Comparison of ENCODE assay signal across 30 mouse cellular contexts in genomic region chr1:146260400-146260799, GRCm38 (mm10).
DNase-seq lines count a peak whose midpoint lies in the region; ATAC-seq and TF ChIP-seq lines count a peak whose summit lies in the region.
"Had no signal": no experiment of that assay in that cellular context is flagged by ENCODE, and none has a peak within 500 bp of the region (broad histone marks: within the 10 kb centered on the region; RNA-seq: fewer than 3 reads in every experiment).

No protein-coding gene starts in this region.

- H3K27ac ChIP-seq in gastrocnemius, adult 2 months: no peak overlapping the region
- H3K27ac ChIP-seq: heart, embryonic 10.5 days; heart, embryonic 15.5 days; hindbrain, postnatal 0 days; intestine, embryonic 15.5 days; kidney, postnatal 0 days; limb, embryonic 10.5 days; limb, embryonic 15.5 days; liver, embryonic 15.5 days; midbrain, embryonic 10.5 days; neural tube, embryonic 12.5 days had no signal

- no peak for ATAC-seq in activated CD4-positive, CD25-positive, alpha-beta regulatory T cell, adult 4 months
- ATAC-seq: CD4-positive, CD25-positive, alpha-beta regulatory T cell, adult 4 months; hindbrain, postnatal 0 days; intestine, embryonic 15.5 days; midbrain, embryonic 16.5 days had no signal

- peak; percentile 15 for DNase-seq in layer of hippocampus, adult 9-10 months (ENCODE audit: low spot score)
- no peak for DNase-seq in layer of hippocampus, postnatal 10 days (ENCODE audit: low spot score in 2 of 2)
- peak; percentile 12 for DNase-seq in cerebellum, adult 11 months
- peak; percentile 27 for DNase-seq in cerebellum, adult 8-10 months
- DNase-seq in cerebellum, postnatal 25 days: peak; percentile 29 to 60
- DNase-seq in gastrocnemius, adult 2 months: no peak
- DNase-seq: adrenal gland, postnatal 36 days; gastrocnemius, postnatal 25 days; heart, adult 11 months; kidney, adult 2 months; kidney, postnatal 4 days; lung, embryonic 14.5 days; lung, postnatal 14 days; thymus, adult 2 months; thymus, postnatal 36 days had no signal

- intact Hi-C loops in gastrocnemius, adult 2 months (cut with DNase I): no loop called here

- H3K4me3 ChIP-seq in gastrocnemius, adult 2 months: no peak overlapping the region
- H3K4me3 ChIP-seq: erythroblast, embryonic 14.5 days; heart, embryonic 10.5 days; heart, embryonic 15.5 days; intestine, embryonic 15.5 days; limb, embryonic 10.5 days; limb, embryonic 15.5 days; liver, embryonic 15.5 days; midbrain, embryonic 10.5 days; myocyte; neural tube, embryonic 12.5 days had no signal

- no peak for TF ChIP-seq CTCF in gastrocnemius, adult 2 months (IDR thresholded peaks at IDR 0.05)

Comparison
In these comparisons a context has a peak if more than half of its experiments do, and no peak if none do; other contexts are left out.
1. DNase-seq: peak in layer of hippocampus, adult 9-10 months (single experiment), cerebellum, adult 11 months (single experiment), cerebellum, adult 8-10 months (single experiment) and cerebellum, postnatal 25 days (2 of 2); none in layer of hippocampus, postnatal 10 days (0 of 2) and gastrocnemius, adult 2 months (single experiment).